Mouse (Mus musculus) limb, embryonic 13.5 days (tissue): ENCODE results near the gene Ccdc159. TPM values are rescaled to one million over a fixed set of nuclear protein-coding genes. Genes with fewer than 3 reads are reported as not detected.

Experiments used
- ATAC-seq: fragments of 200-750 bp; cut with Nextera tagmentation; 2 replicates; pipeline ENCODE4 v1.8.0; 2017; ENCODE audit warnings: low read depth, moderate number of reproducible peaks, moderate TSS enrichment; ENCODE audit not compliant: low FRiP score
- H3K27ac ChIP-seq: fragments of 300-500 bp; sonication (generic); 2 replicates; pipeline ENCODE4 v1.5.1; 2015; ENCODE audit warnings: inconsistent platforms, mild to moderate bottlenecking, moderate library complexity
- H3K27me3 ChIP-seq: fragments of 300-500 bp; sonication (generic); 2 replicates; pipeline ENCODE4 v1.6.1; 2015; ENCODE audit warnings: mild to moderate bottlenecking, inconsistent platforms
- H3K36me3 ChIP-seq: fragments of 300-500 bp; sonication (generic); 2 replicates; pipeline ENCODE4 v1.6.1; 2015; ENCODE audit warnings: inconsistent platforms, mild to moderate bottlenecking, moderate library complexity
- H3K4me1 ChIP-seq: fragments of 300-500 bp; sonication (generic); 2 replicates; pipeline ENCODE4 v1.6.1; 2015; ENCODE audit warnings: inconsistent platforms
- H3K4me2 ChIP-seq: fragments of 300-500 bp; sonication (generic); replicated peaks from 2 replicates; pipeline ENCODE4 v1.6.1; 2015; ENCODE audit warnings: inconsistent platforms, mild to moderate bottlenecking, moderate library complexity
- H3K4me3 ChIP-seq: fragments of 300-500 bp; sonication (generic); 2 replicates; pipeline ENCODE4 v1.5.1; 2015; ENCODE audit warnings: moderate library complexity, mild to moderate bottlenecking, inconsistent platforms
- H3K9ac ChIP-seq: fragments of 300-500 bp; sonication (generic); 2 replicates; pipeline ENCODE4 v1.6.1; 2015; ENCODE audit warnings: mild to moderate bottlenecking, inconsistent platforms
- H3K9me3 ChIP-seq: fragments of 300-500 bp; sonication (generic); 2 replicates; pipeline ENCODE4 v1.6.1; 2016; ENCODE audit warnings: inconsistent platforms
- WGBS: fragments of 180-500 bp; shearing (Covaris S2); methylation state at CpG from one replicate; pipeline ENCODE4 v1.1.7; 2015; 5-methylcytosine and 5-hydroxymethylcytosine counted together
- polyA plus RNA-seq: library from polyadenylated mRNA; unstranded; fragments of >200 nt; fragmentation: Nextera tagmentation; extraction: Ambion mirVana; gene quantifications from 2 replicates; pipeline ENCODE4 v1.2.1, GENCODE M21; 2015

Gene Ccdc159
- polyA plus RNA-seq, 1 experiment from 2014 or later, result 5.1 TPM

DNA sequence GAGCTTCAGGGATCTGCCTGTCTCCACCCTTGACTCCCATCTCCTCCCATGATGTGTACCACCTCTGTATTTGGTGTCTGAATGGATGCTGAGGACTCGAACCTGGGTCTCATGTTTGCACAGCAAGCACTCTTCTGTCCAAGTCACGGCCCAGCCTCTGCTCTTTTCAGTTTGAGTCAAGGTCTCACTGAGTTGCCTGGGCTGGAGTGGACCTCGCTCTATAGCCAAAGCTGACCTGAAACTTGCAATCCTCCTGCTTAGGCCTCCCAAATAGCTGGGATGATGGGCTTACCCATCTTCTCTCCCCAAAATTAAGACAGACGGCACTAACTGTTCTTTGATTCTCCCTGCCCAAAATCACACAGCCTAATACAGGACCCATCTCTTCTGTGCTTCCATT lies 4.2 kb upstream of the Ccdc159 start:
- 89% methylated on average over 4 of the region's 4 CpGs for WGBS
- ATAC-seq, result no peak
- peaks cover 13% of the 10 kb centered on the region for H3K4me1 ChIP-seq

DNA sequence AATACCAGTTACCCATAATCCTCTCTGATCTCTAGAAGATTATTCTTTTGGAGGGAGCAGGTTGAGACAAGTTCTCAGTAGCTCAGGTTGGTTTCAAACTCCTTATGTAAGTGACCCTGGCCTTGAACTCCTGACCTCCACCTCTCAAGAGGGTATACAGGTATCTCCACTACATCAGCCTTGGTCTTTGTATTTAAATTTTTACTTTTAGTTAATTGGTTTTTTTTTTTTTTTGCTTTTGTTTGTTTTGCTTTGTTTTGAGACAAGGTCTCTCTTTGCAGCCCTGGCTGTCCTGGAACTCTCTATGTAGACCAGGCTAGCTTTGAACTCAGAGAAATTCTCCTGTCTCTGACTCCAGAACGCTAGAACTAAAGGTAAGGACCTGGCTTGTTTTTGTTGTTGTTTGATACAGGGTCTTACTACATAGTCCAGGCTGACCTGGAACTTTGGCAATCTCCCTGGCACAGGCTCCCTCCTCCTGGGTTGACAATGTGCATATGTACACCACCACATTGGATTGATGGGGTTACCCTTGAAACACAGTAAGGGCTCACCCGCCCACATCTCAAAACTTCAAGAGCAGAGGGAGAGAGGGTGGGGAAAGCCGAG lies 3.7 kb upstream of the Ccdc159 start:
- H3K36me3 ChIP-seq, result peaks cover 12% of the 10 kb centered on the region
- 64% methylated on average over 3 of the region's 3 CpGs for WGBS
- H3K4me1 ChIP-seq, result peaks cover 13% of the 10 kb centered on the region
- no peak overlapping the region for H3K27ac ChIP-seq
- no peak overlapping the region for H3K4me2 ChIP-seq
- H3K4me3 ChIP-seq, result no peak overlapping the region
- H3K9ac ChIP-seq, result no peak overlapping the region
- H3K27me3 ChIP-seq, result no peaks in the 10 kb centered on the region
- ATAC-seq, result no peak
- H3K9me3 ChIP-seq, result no peaks in the 10 kb centered on the region; the same call in 1 of the 2 replicates

More for the DNA sequence above, 4.2 kb upstream of the Ccdc159 start:
- H3K4me3 ChIP-seq, result no peak overlapping the region
- peaks cover 12% of the 10 kb centered on the region for H3K36me3 ChIP-seq
- H3K27me3 ChIP-seq, result no peaks in the 10 kb centered on the region
- no peaks in the 10 kb centered on the region; the same call in 1 of the 2 replicates for H3K9me3 ChIP-seq
- no peak overlapping the region for H3K4me2 ChIP-seq
- no peak overlapping the region for H3K27ac ChIP-seq
- H3K9ac ChIP-seq, result no peak overlapping the region

DNA sequence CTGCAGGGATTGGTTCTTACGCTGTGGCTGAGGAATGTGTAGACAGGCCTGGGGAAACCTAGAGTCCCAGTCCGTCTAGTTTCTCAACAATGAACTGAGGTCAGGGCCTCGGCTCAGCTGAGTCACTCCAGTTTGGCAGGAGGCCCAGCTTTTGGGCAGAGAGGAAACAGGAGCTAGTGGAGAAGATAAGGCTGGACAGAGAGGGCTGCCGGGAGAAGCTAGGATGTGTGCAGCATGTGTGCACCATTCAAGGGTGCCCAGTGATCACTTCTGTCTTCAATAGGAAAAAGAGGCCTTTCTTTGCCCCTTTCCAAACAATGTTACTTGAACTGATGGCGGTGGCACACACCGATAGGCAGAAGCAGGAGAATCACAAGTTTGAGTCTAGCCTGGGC lies 3.2 kb upstream of the Ccdc159 start:
- no peak for ATAC-seq
- H3K9ac ChIP-seq, result no peak overlapping the region
- H3K4me2 ChIP-seq, result no peak overlapping the region
- no peak overlapping the region for H3K4me3 ChIP-seq
- no peak overlapping the region for H3K27ac ChIP-seq
- peaks cover 13% of the 10 kb centered on the region for H3K4me1 ChIP-seq
- H3K36me3 ChIP-seq, result peaks cover 12% of the 10 kb centered on the region
- H3K27me3 ChIP-seq, result no peaks in the 10 kb centered on the region
- WGBS, result 80% methylated on average over 6 of the region's 6 CpGs
- H3K9me3 ChIP-seq, result no peaks in the 10 kb centered on the region; the same call in 1 of the 2 replicates

DNA sequence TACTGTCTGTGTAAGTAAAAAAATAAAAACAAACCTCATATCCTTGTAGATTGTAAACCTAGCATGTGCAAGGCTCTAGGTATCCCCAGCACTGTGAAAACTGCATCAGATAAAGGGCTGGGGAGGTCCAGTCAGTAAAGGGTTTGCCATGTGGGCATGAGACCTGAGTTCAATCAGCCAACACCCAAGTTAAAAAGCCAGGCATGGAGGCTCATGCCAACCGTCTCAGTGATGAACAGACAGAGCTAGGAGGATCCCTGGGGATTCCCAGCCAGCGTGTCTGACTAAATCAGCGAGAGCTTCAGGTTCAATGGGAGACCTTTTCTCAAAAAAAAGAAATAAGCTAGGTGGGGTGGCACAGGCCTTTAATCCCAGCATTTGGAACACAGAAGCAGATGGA lies 2.2 kb upstream of the Ccdc159 start:
- Histone ChIP-seq H3K9me3 (no peaks in the 10 kb centered on the region; the same call in 1 of the 2 replicates), H3K4me1 (peaks cover 13% of the 10 kb centered on the region), H3K36me3 (peaks cover 12% of the 10 kb centered on the region), H3K27me3 (no peaks in the 10 kb centered on the region), H3K9ac (no peak overlapping the region), H3K4me2 (no peak overlapping the region), H3K27ac (no peak overlapping the region), H3K4me3 (no peak overlapping the region)
- 95% methylated on average over 3 of the region's 3 CpGs for WGBS
- no peak for ATAC-seq

DNA sequence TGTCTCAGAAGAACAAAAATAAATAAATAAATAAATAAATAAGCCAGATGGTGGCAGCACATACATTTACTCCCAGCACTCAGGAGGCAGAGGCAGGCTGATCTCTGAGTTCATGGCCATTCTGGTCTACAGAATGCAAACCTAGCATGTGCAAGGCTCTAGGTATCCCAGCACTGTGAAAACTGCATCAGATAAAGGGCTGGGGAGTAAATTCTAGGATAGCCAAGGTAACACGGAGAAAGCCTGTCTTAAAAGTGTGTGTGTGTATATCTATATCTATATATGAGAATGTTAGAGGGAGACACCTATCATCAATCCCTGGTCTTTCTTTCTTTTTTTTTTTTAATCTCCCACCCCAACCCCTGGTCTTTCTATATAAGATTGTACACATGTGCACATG lies 1.8 kb upstream of the Ccdc159 start:
- WGBS, result 100% methylated on average over 1 of the region's 1 CpGs

DNA sequence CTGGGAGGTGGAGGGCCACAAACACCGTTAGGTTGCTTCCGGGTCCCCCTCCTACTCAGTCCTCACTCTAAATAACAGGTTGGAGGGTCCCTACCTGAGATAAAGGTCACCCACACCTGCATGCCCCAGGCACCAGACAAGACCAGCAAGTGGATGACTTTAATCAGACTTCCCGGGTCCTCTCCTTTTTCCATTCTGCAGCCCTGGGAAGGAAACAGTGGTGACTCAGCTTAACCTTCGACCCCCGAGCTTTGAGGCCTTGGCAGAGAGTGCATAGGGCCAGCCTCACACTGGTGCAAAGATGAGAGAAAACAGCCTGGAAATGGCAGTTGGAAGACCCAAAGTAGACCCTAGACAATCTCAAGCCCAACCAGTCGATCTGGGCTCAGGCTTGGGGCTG lies 1.1 kb upstream of the Ccdc159 start:
- 76% methylated on average over 6 of the region's 6 CpGs for WGBS
- no peak for ATAC-seq
- Histone ChIP-seq H3K27ac (no peak overlapping the region), H3K4me2 (peak overlapping the region; percentile 75), H3K36me3 (peaks cover 12% of the 10 kb centered on the region), H3K4me1 (peaks cover 13% of the 10 kb centered on the region), H3K27me3 (no peaks in the 10 kb centered on the region), H3K4me3 (peak overlapping the region; percentile 58), H3K9ac (peak overlapping the region; percentile 77), H3K9me3 (no peaks in the 10 kb centered on the region; the same call in 1 of the 2 replicates)

More for the DNA sequence above, 1.8 kb upstream of the Ccdc159 start:
- H3K27me3 ChIP-seq, result no peaks in the 10 kb centered on the region
- H3K4me1 ChIP-seq, result peaks cover 13% of the 10 kb centered on the region
- no peak overlapping the region for H3K27ac ChIP-seq
- H3K4me3 ChIP-seq, result no peak overlapping the region
- H3K9ac ChIP-seq, result no peak overlapping the region
- H3K36me3 ChIP-seq, result peaks cover 12% of the 10 kb centered on the region
- no peak overlapping the region for H3K4me2 ChIP-seq
- ATAC-seq, result no peak
- no peaks in the 10 kb centered on the region; the same call in 1 of the 2 replicates for H3K9me3 ChIP-seq

DNA sequence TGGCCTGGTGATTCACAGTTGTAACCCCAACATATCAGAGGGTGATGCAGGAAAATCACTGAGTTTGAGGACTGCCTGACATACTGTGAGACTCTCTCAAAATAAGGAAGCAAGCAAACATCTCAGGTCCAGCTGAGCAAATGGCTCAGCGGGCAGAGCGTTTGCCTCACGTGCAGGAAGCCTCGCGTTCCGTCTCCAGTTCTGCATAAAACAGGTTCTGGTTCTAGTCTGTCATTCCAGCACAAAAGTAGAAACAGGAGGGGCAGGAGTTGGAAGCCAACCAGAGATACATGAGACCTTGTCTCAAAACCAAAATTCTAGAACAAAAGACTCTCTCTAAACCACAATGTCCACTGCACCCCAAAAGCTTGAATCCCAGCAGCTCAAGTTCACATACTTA lies 487 bp upstream of the Ccdc159 start:
- H3K36me3 ChIP-seq, result peaks cover 12% of the 10 kb centered on the region
- H3K4me2 ChIP-seq, result peak overlapping the region; percentile 75
- H3K4me3 ChIP-seq, result peak overlapping the region; percentile 58
- peak overlapping the region; percentile 44; the same call in 1 of the 2 replicates for H3K27ac ChIP-seq
- 2% methylated on average over 6 of the region's 6 CpGs for WGBS
- H3K27me3 ChIP-seq, result no peaks in the 10 kb centered on the region
- no peaks in the 10 kb centered on the region; the same call in 1 of the 2 replicates for H3K9me3 ChIP-seq
- peaks cover 13% of the 10 kb centered on the region for H3K4me1 ChIP-seq
- ATAC-seq, result no peak
- peak overlapping the region; percentile 77 for H3K9ac ChIP-seq

DNA sequence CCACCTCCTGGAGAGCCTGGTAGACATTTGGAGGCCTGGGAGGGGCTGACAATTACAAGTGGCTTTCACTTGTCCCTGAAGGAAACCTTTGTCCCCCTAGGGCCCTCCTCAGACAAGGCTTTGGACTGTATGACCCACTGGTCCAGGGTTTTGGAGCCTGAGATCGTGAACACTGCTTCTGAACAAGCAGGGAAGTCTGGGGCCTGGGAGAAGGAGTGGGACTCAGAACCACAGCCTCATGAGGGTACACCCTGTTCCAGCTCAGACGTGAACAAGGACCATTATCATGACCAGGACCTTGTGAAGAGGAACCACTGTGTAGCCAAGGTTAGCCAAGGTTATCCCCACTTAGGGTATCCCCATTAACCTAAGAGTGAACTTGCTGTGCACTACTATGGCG lies 1.9 kb downstream of the Ccdc159 start:
- H3K9me3 ChIP-seq, result no peaks in the 10 kb centered on the region; the same call in 1 of the 2 replicates
- no peaks in the 10 kb centered on the region for H3K27me3 ChIP-seq
- no peak overlapping the region for H3K9ac ChIP-seq
- peaks cover 9% of the 10 kb centered on the region for H3K36me3 ChIP-seq
- H3K4me1 ChIP-seq, result peaks cover 10% of the 10 kb centered on the region
- H3K4me3 ChIP-seq, result no peak overlapping the region
- H3K27ac ChIP-seq, result no peak overlapping the region
- 84% methylated on average over 3 of the region's 3 CpGs for WGBS
- no peak for ATAC-seq
- H3K4me2 ChIP-seq, result no peak overlapping the region

DNA sequence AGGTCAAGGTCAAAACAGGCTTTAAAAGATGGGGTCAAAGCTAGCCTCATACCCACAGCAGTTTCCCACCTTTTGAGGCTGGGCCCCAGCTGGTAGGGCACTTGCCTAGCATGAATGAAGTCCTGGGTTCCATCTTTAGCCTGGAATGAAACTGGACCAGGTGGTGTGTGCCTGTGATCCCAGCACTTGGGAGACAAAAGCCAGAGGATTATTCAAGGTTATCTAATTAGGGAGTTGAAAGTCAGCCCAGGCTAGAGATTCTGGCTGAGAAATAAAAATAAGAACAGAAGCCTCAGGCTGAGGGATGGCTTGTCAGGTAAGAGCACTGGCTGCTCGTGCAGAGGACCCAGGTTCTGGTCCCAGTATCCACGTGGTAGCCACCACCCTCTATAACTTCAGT lies 4.7 kb downstream of the Ccdc159 start:
- Histone ChIP-seq H3K36me3 (no peaks in the 10 kb centered on the region), H3K4me3 (no peak overlapping the region), H3K4me2 (no peak overlapping the region), H3K9ac (no peak overlapping the region), H3K4me1 (peaks cover 7% of the 10 kb centered on the region), H3K27ac (no peak overlapping the region), H3K27me3 (peaks cover 3% of the 10 kb centered on the region; the same call in 1 of the 2 replicates), H3K9me3 (no peaks in the 10 kb centered on the region)
- 40% methylated on average over 2 of the region's 2 CpGs for WGBS
- no peak for ATAC-seq

DNA sequence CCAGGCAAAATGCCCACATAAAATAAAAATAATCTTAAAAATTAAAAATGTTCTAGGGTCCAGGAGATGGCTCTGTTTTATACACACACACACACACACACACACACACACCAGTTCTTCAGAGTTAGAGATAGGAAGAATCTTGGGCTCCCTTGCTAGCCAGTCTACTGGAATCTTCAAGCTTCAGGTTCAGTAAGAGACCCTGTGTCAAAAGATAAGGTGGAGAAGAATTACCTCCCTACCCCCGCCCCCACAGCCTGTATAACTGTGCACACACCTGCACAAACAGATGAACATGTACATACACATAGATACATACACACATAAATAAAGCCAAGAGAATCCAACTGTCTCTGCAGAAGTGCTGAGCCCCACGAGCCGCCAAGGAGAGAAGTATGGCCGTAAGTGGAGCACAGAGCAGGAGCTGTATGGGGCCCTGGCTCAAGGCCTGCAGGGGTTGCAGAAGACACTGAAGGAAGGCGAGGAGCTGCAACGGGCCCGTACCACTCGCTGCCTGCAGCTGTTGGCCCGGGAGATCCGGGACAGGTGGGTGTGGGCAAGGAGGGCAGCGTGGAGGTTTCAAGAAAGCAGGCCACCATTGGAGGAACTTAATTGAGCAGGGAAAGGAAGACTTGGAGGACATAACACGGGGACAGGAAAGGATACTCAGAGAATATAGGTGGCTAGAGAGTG lies 5.3 kb downstream of the Ccdc159 start:
- Histone ChIP-seq H3K9ac (no peak overlapping the region), H3K4me3 (no peak overlapping the region), H3K4me2 (no peak overlapping the region), H3K27me3 (peaks cover 3% of the 10 kb centered on the region; the same call in 1 of the 2 replicates), H3K27ac (no peak overlapping the region), H3K9me3 (no peaks in the 10 kb centered on the region), H3K36me3 (no peaks in the 10 kb centered on the region), H3K4me1 (peaks cover 11% of the 10 kb centered on the region)
- no peak for ATAC-seq
- 56% methylated on average over 12 of the region's 12 CpGs for WGBS

DNA sequence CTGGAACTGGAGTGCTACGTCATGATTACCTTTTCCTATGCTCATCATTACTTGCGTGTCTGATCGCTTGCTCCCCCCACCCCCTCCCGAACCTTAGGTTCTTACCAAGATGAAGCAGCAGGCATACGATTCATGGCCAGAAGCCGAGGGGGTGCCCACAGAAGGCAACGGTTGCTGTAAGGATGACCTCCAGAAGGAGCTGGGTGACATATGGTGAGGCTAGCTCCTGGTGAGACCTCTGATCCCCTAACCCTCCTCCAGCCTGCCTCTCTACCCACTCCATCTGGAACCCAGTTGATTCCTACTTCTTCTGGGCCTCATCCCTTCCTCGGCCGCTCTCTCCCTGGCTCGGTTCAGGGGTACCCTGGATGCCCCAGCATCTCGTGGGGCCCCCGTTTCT lies 6.8 kb downstream of the Ccdc159 start:
- 91% methylated on average over 12 of the region's 12 CpGs for WGBS
- no peaks in the 10 kb centered on the region for H3K9me3 ChIP-seq
- no peak overlapping the region for H3K4me3 ChIP-seq
- H3K4me1 ChIP-seq, result peaks cover 11% of the 10 kb centered on the region
- H3K27me3 ChIP-seq, result peaks cover 3% of the 10 kb centered on the region; the same call in 1 of the 2 replicates
- no peak for ATAC-seq
- no peak overlapping the region for H3K4me2 ChIP-seq
- H3K36me3 ChIP-seq, result no peaks in the 10 kb centered on the region
- H3K9ac ChIP-seq, result no peak overlapping the region
- H3K27ac ChIP-seq, result no peak overlapping the region

DNA sequence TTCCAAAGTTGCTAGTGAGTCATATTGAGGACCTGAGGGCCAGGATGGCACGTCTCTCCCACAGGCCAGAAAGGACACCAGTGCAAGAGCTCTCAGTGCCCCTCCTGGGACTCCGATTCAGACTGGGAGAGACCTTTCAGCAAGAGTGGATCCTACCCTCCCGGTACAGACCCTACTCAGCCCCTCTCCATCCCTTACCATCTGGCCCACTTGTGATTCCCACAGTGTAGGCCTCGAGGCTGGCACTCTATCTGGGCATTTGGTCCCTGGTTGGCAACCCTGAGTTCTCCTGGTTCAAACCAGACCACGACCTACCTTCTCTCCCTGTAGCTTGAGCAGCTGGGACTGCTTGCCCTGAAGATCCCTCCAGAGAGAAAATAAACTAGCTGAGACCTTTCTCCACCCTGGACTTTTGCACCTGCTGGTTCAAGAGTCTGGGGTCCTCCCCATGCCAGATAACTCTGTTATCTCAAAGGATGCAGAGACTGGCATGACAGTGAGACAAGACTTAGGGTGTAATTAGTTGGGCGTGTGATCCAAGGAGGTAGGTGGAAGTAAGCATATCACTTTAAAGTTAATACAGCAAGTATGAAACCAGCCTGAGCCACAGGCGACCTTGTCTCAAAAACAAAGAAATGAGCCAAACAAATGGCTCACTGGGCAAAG lies 8.3 kb downstream of the Ccdc159 start:
- Histone ChIP-seq H3K27me3 (peaks cover 3% of the 10 kb centered on the region; the same call in 1 of the 2 replicates), H3K4me2 (peak overlapping the region; percentile 75; the same call in 1 of the 2 replicates), H3K36me3 (peaks cover 2% of the 10 kb centered on the region; the same call in 1 of the 2 replicates), H3K27ac (no peak overlapping the region), H3K9me3 (no peaks in the 10 kb centered on the region), H3K4me1 (peaks cover 11% of the 10 kb centered on the region), H3K4me3 (no peak overlapping the region; the same call in 1 of the 2 replicates), H3K9ac (no peak overlapping the region)
- WGBS, result 86% methylated on average over 7 of the region's 7 CpGs
- ATAC-seq, result no peak
